Mouse (Mus musculus) cerebellum, adult 2 months (tissue): ENCODE data around the gene Rpp21. TPM values are rescaled to one million over a fixed set of nuclear protein-coding genes. Genes with fewer than 3 reads are reported as not detected.
"Not testable (repeated sequence)": the region's sequence is repeated elsewhere in the genome, so short reads cannot be mapped to it uniquely, and the experiment has no call there.

ENCODE experiments used
- DNase-seq, 2 experiments: peaks; one replicate each; pipeline ENCODE4 v3.0.0; 2021
- H3K27ac ChIP-seq: fragments of 200-500 bp; 2 replicates; pipeline ENCODE4 v1.5.1; 2012; ENCODE audit warnings: low read length, control low read depth, inconsistent platforms; ENCODE audit not compliant: insufficient read depth
- H3K27me3 ChIP-seq: fragments of 200-500 bp; 2 replicates; pipeline ENCODE4 v1.6.1; 2012; ENCODE audit warnings: inconsistent platforms, mild to moderate bottlenecking, low read length, moderate library complexity; ENCODE audit not compliant: control insufficient read depth, insufficient read depth
- H3K4me1 ChIP-seq: fragments of 200-500 bp; 2 replicates; pipeline ENCODE4 v1.6.1; 2011; ENCODE audit warnings: low read length; ENCODE audit not compliant: control insufficient read depth, insufficient read depth
- H3K4me3 ChIP-seq: fragments of 200-500 bp; replicated peaks from 2 replicates; pipeline ENCODE3; 2011; ENCODE audit warnings: mild to moderate bottlenecking, low read depth, low read length, control low read depth; ENCODE audit not compliant: insufficient read depth
- CTCF ChIP-seq: fragments of 200-500 bp; IDR thresholded peaks from 2 replicates; pipeline ENCODE4 v1.5.1; 2011; ENCODE audit warnings: low read depth, mild to moderate bottlenecking, control low read depth, low read length, moderate library complexity, borderline replicate concordance; ENCODE audit not compliant: insufficient read depth
- POLR2A ChIP-seq: fragments of 200-500 bp; IDR thresholded peaks from 2 replicates; pipeline ENCODE4 v1.6.1; 2011; ENCODE audit warnings: low read length, control low read depth, borderline replicate concordance; ENCODE audit not compliant: insufficient read depth
- WGBS: fragments of 180-500 bp; shearing (Covaris S2); methylation state at CpG from one replicate; pipeline ENCODE4 v1.1.7; 2018; 5-methylcytosine and 5-hydroxymethylcytosine counted together
- polyA plus RNA-seq: library from polyadenylated mRNA; depleted of rRNA; stranded (reverse); fragments of >200 nt; gene quantifications from 2 replicates; pipeline ENCODE4 v1.2.3, GENCODE M21; 2012

Gene Rpp21
- polyA plus RNA-seq, 1 experiment = 71.8 TPM

DNA sequence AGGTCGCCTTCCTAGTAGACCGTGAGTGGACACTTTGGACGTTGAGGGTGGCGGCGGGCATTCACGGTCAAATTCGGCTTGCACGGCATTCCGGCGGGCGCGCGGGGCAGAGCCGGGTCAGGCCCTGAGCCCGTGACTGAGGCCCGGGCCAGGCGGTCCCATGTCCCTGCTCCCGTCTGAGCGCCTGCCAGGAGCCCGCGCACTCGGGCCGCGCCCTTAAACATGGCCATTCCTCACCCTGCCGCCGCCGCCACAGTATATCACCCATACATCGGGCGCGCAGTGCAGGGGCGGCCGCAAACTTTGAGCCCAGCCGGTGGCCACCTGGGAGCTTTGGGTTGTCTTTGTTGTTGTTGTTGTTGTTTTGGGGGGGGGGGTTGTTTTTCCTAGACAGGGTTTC lies 9.0 kb downstream of the Rpp21 start:
- no peaks in the 10 kb centered on the region for H3K4me1 ChIP-seq
- 38% methylated on average over 33 of the region's 33 CpGs for WGBS
- H3K4me3 ChIP-seq = no peak overlapping the region
- TF ChIP-seq POLR2A (no peak), CTCF (no peak)
- no peaks in the 10 kb centered on the region; the same call in 1 of the 2 replicates for H3K27me3 ChIP-seq
- DNase-seq = no peak
- H3K27ac ChIP-seq = no peak overlapping the region

DNA sequence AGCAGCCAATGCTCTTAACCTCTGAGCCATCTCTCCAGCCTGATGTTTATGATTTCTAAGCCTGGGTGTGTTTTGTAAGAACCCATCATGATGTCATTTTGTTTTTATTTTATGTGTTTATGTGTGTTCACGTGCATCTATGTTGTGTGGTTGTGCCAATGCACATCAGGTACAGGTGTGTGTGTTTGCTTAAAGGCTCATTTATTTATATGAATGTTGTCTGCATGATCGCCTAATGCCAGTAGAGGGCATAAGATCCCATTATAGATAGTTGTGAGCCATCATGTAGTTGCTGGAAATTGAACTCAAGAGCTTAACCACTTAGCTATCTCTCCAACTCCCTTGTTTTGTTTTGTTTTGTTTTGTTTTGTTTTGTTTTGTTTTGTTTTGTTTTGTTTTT lies 12.1 kb downstream of the Rpp21 start:
- TF ChIP-seq CTCF = no peak
- TF ChIP-seq POLR2A = no peak
- DNase-seq = no peak
- H3K27me3 ChIP-seq = no peaks in the 10 kb centered on the region; the same call in 1 of the 2 replicates
- WGBS = 81% methylated on average over 2 of the region's 2 CpGs
- H3K27ac ChIP-seq = no peak overlapping the region
- no peak overlapping the region for H3K4me3 ChIP-seq
- H3K4me1 ChIP-seq = no peaks in the 10 kb centered on the region

DNA sequence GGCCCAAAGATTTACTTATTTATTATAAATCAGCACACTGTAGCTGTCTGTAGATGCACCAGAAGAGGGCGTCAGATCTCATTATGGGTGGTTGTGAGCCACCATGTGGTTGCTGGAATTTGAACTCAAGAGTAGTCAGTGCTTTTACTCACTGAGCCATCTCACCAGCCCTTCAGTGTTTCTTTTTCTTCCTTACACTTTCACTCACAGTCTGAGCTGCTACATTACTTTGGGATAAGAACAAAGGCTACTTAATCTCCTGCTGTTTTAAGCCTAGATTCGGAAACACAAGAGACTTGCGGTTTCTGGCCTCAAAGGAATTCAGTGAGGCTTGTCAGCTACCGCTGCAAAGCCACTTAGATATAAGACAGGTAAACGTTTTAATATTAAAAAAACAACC lies 13.8 kb downstream of the Rpp21 start:
- Histone ChIP-seq H3K4me3 (no peak overlapping the region), H3K27me3 (no peaks in the 10 kb centered on the region; the same call in 1 of the 2 replicates), H3K4me1 (no peaks in the 10 kb centered on the region), H3K27ac (no peak overlapping the region)
- no peak for DNase-seq
- TF ChIP-seq CTCF = no peak
- no peak for TF ChIP-seq POLR2A
- 18% methylated on average over 5 of the region's 5 CpGs for WGBS

DNA sequence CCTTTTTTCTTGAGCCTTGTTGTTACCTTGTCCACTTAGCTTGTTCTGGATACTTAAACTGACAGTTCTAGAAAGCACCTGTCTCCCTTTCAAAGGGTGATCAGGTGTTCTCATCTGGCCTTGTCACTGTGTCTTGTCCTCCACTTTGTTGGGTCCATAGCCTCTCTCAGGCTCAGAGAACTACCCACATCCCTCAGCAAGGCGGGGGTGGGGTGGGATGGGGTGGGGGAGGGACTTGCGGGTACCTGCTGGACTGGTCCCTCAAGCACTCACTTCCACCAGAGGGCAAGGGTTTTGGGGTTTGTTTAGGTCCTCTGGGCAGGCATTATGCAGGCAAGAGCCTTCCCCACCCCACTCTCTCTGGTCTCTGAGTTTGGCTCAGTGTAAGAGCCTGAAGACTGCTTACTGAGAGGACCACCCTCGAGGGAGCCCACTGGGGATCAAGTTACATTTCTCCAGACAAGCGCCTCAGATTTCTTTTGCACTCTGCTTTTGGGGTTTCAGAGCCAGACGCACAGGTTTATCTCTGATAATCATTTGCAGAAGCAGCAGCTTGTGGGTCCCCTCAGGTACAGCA lies 17.1 kb downstream of the Rpp21 start:
- no peak for DNase-seq
- Histone ChIP-seq H3K27ac (no peak overlapping the region), H3K27me3 (no peaks in the 10 kb centered on the region; the same call in 1 of the 2 replicates), H3K4me1 (no peaks in the 10 kb centered on the region), H3K4me3 (no peak overlapping the region)
- 16% methylated on average over 5 of the region's 5 CpGs for WGBS
- TF ChIP-seq POLR2A (no peak), CTCF (no peak)

- Histone ChIP-seq H3K4me3 (no peak overlapping the region), H3K27me3 (no peaks in the 10 kb centered on the region; the same call in 1 of the 2 replicates), H3K27ac (no peak overlapping the region), H3K4me1 (no peaks in the 10 kb centered on the region)
- no peak for DNase-seq
- TF ChIP-seq CTCF = no peak
- no peak for TF ChIP-seq POLR2A
- 2% methylated on average over 27 of the region's 27 CpGs for WGBS
Observed at GRCm38 (mm10) chr17:36237321-36237921, 20.4 kb downstream of the Rpp21 start.

- not testable (repeated sequence) for H3K4me3 ChIP-seq, H3K27me3 ChIP-seq, H3K27ac ChIP-seq, H3K4me1 ChIP-seq, DNase-seq
- 36% methylated on average over 9 of the region's 9 CpGs for WGBS
Observed at GRCm38 (mm10) chr17:36235300-36235699, 22.6 kb downstream of the Rpp21 start.

- Histone ChIP-seq H3K4me3 (no peak overlapping the region), H3K27ac (no peak overlapping the region), H3K27me3 (peaks cover 1% of the 10 kb centered on the region; the same call in 1 of the 2 replicates), H3K4me1 (no peaks in the 10 kb centered on the region)
- WGBS = 76% methylated on average over 5 of the region's 5 CpGs
- no peak for DNase-seq
- TF ChIP-seq CTCF (no peak), POLR2A (no peak)
Observed at GRCm38 (mm10) chr17:36233572-36233971, 24.3 kb downstream of the Rpp21 start.

- WGBS = 9% methylated on average over 36 of the region's 36 CpGs
Observed at GRCm38 (mm10) chr17:36231318-36231717, 26.6 kb downstream of the Rpp21 start.

More at GRCm38 (mm10) chr17:36231318-36231717, 26.6 kb downstream of the Rpp21 start:
- peaks cover 1% of the 10 kb centered on the region; the same call in 1 of the 2 replicates for H3K27me3 ChIP-seq
- no peak for TF ChIP-seq POLR2A
- peak; percentile 43; the same call in 1 of the 2 replicates for TF ChIP-seq CTCF
- peak; percentile 49 for DNase-seq
- no peak overlapping the region for H3K27ac ChIP-seq
- no peak overlapping the region for H3K4me3 ChIP-seq
- no peaks in the 10 kb centered on the region for H3K4me1 ChIP-seq
